Mouse (Mus musculus) erythroblast, embryonic 14.5 days (primary cell): ENCODE results near the gene B3gnt2.

Experiments
- GATA1 ChIP-seq: IDR thresholded peaks from 2 replicates; pipeline ENCODE4 v1.6.1; 2012; ENCODE audit warnings: low read length, inconsistent platforms, mixed read lengths
- TAL1 ChIP-seq: IDR thresholded peaks from 3 replicates; pipeline ENCODE4 v1.6.1; 2012; ENCODE audit warnings: low read length, inconsistent platforms, mixed read lengths

GRCm38 (mm10) chr11:22793881-22794203, 66.9 kb downstream of the B3gnt2 start:
- no peak for TF ChIP-seq GATA1
- TF ChIP-seq TAL1: no peak
